Mouse (Mus musculus) hindlimb bud, embryonic 11.5 days (tissue): ENCODE measurements around the gene Etv5.

Experiments used
- DNase-seq: peaks from one replicate; pipeline ENCODE4 v3.0.0-alpha.2; 2012; ENCODE audit warnings: low read depth, low spot score; ENCODE audit errors: extremely low spot score

Gene Etv5

GRCm38 (mm10) chr16:22430211-22430951 lies 9.1 kb downstream of the Etv5 start:
- DNase-seq: no peak

DNA sequence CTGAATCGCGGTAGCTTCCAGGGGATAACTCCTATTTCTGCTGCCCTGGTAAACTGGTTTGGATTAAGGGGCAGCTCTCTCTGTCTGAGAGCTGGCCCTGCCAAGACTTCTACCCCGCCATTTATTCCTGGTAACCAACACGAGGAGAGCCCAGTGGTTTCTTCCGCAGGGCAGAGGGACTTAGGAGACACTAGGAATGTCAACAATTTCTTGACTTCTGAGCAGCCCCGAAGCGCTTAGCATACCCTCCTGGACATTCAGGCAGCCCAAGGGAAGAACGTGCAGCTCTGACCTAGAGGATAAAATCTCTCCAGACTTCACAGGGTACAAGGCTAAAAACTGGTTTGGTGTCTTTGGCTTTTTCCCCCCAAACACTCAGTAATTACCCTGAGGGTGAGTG lies 10.1 kb downstream of the Etv5 start:
- no peak for DNase-seq

DNA sequence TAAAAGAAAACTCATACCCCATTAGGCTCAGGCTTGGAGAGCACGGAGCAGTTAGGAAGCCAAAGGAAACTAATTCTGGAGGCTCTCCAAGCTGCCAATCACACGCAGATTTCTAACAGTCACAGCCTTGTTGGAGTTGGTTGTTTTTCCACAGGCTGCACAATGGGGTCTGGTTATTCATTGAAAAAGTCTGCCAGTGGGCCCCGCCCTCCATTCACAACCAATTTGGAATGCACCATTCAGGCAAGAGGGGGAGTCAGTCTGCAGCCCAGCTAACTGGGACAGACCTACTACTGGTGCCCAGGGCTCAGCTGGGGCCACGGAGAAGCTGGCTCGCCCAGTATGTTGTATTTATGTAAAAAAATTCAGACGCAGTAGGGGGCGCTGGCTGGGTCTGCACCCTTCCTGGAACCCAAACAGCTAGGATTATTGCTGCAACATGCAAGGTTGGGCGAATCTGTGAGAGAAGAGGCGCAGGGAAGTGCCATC lies 10.6 kb downstream of the Etv5 start:
- DNase-seq: no peak

GRCm38 (mm10) chr16:22426866-22427265 lies 12.7 kb downstream of the Etv5 start:
- DNase-seq: no peak

DNA sequence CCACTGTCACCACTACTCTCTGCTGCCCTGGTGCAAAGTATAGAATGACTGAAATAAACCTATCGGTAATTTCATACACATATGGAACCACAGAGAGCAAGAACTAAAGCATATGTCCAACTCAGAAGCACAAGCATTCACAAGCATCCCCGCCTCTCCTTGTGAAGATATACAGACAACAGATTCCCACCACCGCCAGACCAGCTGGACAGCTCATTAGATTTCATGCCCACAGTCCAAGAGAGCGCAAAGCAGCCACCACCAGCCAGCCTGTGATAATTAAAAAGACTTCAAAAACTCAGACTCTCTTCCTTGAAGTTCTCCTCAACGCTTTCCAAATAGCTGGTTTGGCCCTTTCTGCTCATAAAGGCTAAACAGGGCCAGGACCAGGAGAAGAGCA lies 17.3 kb downstream of the Etv5 start:
- DNase-seq: no peak

DNA sequence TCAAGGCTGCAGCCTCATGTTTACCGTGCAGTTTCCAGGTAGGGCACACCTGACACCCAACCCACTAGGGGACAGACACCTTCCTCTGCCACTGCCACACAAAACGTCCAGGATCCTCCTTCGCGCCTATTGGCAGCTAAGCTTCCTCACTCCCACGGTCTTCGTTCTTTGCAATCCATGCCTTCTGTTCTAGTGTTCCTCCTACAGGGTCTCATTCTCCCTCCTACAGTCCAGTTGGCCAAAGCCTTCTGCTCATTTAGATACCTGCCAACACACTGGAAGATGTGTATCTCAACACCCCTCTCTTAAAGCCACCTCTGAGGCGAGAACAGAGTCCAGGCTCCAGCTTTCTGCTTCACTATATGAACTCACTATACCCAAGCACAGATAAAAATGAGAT lies 21.6 kb downstream of the Etv5 start:
- DNase-seq: no peak

DNA sequence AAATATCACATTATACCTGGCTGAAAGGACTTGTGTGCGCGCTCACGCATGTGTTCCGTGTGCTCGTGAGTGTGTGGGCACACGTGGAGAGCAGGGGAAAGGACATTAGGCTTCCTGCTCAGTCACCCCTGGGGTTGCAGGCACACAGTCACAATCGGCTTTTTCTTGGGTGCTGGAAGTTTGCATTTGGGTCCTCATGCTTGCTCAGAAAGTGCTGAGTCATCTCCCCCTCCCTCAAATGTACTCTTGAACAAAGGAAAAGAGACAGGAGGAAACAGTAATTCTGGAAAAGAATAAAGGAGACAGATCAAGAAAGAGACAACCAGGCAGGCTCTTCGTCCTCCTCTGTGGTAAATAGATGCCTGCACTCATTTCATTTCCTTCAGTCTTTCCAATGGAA lies 22.5 kb downstream of the Etv5 start:
- no peak for DNase-seq

DNA sequence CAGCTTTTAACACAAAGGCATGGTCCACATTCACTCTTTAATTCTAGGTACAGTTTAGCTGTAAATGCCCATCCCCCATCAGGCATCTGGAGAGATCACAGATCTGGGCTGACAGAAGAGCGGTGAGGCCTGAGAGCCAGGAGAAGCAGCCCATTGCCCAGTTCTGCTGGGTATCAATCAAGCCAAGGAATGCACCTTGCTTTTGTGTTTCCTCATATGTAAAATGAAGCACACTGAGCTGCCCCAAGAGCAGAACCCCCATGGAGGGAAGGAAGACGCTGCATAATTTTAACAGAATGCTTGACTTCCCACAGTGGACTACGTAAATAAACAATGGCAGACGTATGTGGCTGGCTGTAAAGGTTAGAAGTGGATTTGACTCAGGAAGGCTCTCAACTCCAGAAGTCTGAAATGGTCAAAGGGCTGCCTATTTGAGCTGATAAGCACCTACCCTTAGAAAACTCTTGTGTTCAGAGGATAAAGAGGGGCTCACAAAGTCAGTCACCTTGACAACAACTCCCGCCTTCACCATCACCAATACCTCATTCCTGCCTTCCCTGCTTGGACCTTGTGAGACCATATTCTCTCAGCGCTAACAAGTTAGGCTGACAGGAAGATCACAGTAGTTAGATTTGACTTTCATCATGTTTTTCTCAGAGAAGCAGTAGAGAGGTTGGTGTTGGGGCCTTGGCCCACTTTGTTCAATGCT lies 23.2 kb downstream of the Etv5 start:
- no peak for DNase-seq

DNA sequence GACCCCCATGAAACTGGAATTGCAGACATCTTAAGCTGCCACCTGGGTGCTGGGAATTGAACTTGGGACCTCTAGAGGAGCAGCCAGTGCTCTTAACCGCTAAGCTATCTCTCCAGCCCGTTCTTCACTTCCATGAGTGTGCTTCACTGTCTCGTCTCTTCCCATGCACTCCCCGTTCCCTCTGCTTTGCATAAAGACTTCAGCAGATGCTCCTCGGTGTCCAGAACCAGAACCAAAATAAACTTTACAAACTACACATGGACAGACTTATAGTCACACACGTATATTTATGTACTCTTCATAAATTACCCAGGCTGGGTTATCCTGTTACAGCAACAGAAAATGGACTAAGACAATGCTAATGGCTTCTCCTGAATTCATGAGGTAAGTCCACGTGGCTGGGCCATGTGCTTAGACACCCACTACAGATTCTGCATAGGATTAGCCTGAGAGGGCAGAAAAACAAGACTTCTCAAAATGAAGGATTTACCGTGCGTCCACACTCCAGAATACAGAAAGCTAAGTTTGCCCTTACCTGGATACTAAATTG lies 25.2 kb downstream of the Etv5 start:
- no peak for DNase-seq

DNA sequence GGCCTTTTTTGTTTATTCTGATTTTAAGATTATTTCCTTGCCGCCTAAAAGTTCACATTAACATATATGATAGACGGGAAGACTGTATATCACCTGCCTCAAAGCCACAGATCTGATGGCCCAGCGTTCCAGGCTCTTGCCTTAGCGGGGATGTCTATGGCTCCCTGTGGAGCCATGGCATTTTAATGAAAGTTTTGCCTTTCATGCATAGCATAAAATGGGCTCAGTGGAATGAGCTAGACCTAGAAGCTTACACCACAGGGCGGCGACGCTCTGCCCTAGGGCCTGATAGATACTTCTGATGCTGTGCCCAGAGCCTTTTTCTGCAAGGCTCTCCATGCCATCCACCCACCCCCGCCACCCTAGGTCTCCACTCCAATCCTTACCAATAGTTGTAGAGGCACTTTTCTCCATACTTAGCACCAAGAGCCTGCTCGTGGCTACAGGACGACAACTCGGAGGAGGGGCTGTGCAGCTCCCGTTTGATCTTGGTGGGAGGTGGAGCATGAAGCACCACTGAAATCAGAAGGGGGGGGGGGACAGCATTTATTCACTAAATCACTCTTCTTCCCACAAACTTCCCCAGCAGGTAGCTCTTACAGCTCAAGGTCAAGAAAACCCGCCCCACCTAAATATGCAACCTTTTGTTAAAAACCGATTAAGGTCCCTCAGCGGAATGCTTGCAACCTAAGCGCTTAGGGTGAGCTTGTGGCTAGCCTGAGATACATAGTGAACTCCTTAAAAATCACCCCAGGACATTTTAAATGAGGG lies 26.9 kb downstream of the Etv5 start:
- DNase-seq: no peak

DNA sequence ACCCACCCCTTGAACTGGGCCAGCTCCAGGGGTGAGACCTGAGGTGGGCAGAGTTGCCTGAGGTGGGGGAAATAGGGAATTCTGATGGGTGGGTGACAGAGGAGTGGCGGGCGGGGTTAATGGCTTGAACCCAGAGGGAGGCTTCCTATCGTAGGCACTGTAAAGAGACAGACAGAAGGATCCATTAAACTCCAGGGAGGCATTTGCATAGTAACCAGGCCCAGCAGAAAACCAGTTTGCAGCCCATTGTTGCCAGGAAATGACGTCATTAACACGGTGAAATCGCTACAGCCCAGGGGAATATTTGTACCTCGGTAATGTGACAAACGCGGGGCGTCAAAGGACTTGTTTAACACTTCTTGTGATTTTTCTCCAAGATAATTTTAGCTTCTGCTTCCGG lies 27.8 kb downstream of the Etv5 start:
- DNase-seq: no peak

DNA sequence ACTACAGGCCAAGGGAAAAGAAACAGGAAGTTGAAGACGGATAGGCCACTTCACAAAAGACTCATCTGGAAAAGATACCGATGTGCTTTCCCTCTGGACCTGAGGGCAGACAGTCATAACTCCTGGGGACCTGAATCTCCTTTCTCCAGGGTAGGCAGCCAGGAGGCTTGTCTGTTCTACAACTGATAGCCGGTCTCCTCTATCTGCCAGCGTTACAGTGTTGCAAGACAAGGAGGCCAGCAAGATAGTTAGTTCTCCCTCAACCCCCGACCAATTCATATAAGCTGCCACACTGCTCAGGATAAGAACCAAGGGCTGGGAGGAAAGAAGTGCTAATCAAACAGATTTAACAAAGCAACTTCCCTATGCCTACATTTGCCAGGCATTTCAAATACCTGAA lies 29.5 kb downstream of the Etv5 start:
- DNase-seq: no peak

GRCm38 (mm10) chr16:22408642-22409360 lies 30.7 kb downstream of the Etv5 start:
- DNase-seq: no peak

DNA sequence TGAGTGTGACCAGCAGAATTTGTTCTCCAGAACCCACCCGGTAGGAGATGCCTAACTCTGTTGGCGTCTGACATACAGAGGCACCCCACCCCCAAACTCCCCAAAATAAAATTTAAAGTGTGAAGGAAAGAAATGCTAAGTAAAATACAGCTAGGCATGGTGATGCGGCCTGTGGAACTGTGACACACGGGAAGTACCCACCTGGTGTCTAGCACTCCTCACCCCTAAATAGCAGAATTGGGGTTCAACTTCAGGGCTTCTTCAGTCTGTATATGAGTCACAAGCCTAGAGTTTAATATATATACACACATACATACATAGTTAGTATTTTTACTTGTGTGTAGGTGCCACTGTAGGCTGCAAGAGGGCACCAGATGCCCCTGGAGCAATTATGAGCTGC lies 32.8 kb downstream of the Etv5 start:
- no peak for DNase-seq

- DNase-seq: no peak
Measured at GRCm38 (mm10) chr16:22406050-22406449, 33.5 kb downstream of the Etv5 start.

DNA sequence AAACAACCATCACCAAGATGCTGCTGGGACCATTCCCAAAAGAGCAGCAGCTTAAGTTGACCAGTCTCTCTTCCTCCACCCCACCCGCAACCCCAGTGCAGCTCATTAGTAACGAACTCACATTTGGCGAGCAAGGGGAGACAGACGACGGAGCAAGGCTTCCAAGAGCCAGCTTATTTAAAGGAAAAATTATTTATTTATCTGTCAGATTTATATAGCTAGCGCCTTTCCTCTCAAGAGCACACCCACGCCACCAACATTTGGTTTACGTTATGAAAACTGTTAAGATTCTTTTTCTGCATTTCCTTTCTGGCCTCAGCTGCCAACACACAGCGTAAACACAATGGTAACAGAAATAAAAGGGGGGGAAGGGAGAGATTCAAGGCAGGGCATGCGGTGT lies 34.0 kb downstream of the Etv5 start:
- no peak for DNase-seq

GRCm38 (mm10) chr16:22403715-22404114 lies 35.8 kb downstream of the Etv5 start:
- DNase-seq: no peak

DNA sequence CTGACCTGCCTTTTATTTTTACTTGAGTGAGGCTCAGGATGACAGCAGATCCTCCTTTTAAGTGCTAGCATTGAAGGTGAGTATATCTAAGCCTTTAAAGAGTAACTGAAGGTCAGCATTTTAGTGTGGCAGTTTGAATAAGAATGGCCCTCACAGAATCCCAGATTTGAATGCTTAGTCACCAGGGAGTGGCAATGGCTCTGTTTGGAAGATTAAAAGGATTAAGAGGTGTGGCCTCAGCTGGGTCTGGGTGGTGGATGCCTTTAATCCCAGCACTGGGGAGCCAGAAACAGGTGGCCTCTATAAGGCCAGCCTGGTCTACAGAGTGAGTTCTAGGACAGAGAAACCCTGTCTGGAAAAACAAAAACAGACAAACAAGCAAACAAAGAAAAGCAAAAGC lies 36.9 kb downstream of the Etv5 start:
- DNase-seq: no peak

GRCm38 (mm10) chr16:22400226-22400625 lies 39.3 kb downstream of the Etv5 start:
- DNase-seq: no peak

- no peak for DNase-seq
Measured at GRCm38 (mm10) chr16:22398784-22399453, 40.6 kb downstream of the Etv5 start.
